Mouse (Mus musculus): ENCODE measurements around the gene Rhbdd1.

Gene Rhbdd1

GRCm38 (mm10) chr1:82432919-82433648 is 116.8 kb downstream of the Rhbdd1 start:
- peak; percentile 71 to 75 for DNase-seq (ENCODE audit: low spot score in 2 of 2)

- DNase-seq (ENCODE audit: low spot score in 2 of 2) = no peak
These were observed 117.4 kb downstream of the Rhbdd1 start for GRCm38 (mm10) chr1:82433649-82434005.

- no peak for DNase-seq (ENCODE audit: low spot score in 2 of 2)
These were observed 121.0 kb downstream of the Rhbdd1 start for GRCm38 (mm10) chr1:82437273-82437672.

- DNase-seq (ENCODE audit: low spot score in 2 of 2) = no peak
These were observed 123.9 kb downstream of the Rhbdd1 start for GRCm38 (mm10) chr1:82440123-82440522.

GRCm38 (mm10) chr1:82443517-82443916 is 127.3 kb downstream of the Rhbdd1 start:
- DNase-seq (ENCODE audit: low spot score in 2 of 2) = no peak

- DNase-seq (ENCODE audit: low spot score in 2 of 2) = no peak
These were observed 129.8 kb downstream of the Rhbdd1 start for GRCm38 (mm10) chr1:82446049-82446448.

- DNase-seq (ENCODE audit: low spot score in 2 of 2) = no peak
These were observed 133.6 kb downstream of the Rhbdd1 start for GRCm38 (mm10) chr1:82449851-82450250.

- DNase-seq (ENCODE audit: low spot score in 2 of 2) = no peak
These were observed 135.8 kb downstream of the Rhbdd1 start for GRCm38 (mm10) chr1:82451927-82452651.

GRCm38 (mm10) chr1:82454031-82454430 is 137.8 kb downstream of the Rhbdd1 start:
- DNase-seq (ENCODE audit: low spot score in 2 of 2) = no peak

- DNase-seq (ENCODE audit: low spot score in 2 of 2) = no peak
These were observed 143.1 kb downstream of the Rhbdd1 start for GRCm38 (mm10) chr1:82459350-82459749.

- DNase-seq (ENCODE audit: low spot score in 2 of 2) = no peak
These were observed 143.7 kb downstream of the Rhbdd1 start for GRCm38 (mm10) chr1:82459926-82460325.

- DNase-seq (ENCODE audit: low spot score in 2 of 2) = no peak
These were observed 144.8 kb downstream of the Rhbdd1 start for GRCm38 (mm10) chr1:82461041-82461440.

GRCm38 (mm10) chr1:82465321-82465853 is 149.1 kb downstream of the Rhbdd1 start:
- DNase-seq (ENCODE audit: low spot score in 2 of 2) = no peak

GRCm38 (mm10) chr1:82468872-82469271 is 152.6 kb downstream of the Rhbdd1 start:
- DNase-seq (ENCODE audit: low spot score in 2 of 2) = no peak

GRCm38 (mm10) chr1:82470516-82471225 is 154.4 kb downstream of the Rhbdd1 start:
- no peak for DNase-seq (ENCODE audit: low spot score in 2 of 2)

GRCm38 (mm10) chr1:82473467-82473866 is 157.2 kb downstream of the Rhbdd1 start:
- no peak for DNase-seq (ENCODE audit: low spot score in 2 of 2)

- DNase-seq (ENCODE audit: low spot score in 2 of 2) = no peak
These were observed 158.3 kb downstream of the Rhbdd1 start for GRCm38 (mm10) chr1:82474461-82474961.

- no peak for DNase-seq (ENCODE audit: low spot score in 2 of 2)
These were observed 159.0 kb downstream of the Rhbdd1 start for GRCm38 (mm10) chr1:82475254-82475653.

GRCm38 (mm10) chr1:82475821-82476220 is 159.6 kb downstream of the Rhbdd1 start:
- no peak for DNase-seq (ENCODE audit: low spot score in 2 of 2)

GRCm38 (mm10) chr1:82476256-82476655 is 160.0 kb downstream of the Rhbdd1 start:
- DNase-seq (ENCODE audit: low spot score in 2 of 2) = no peak

GRCm38 (mm10) chr1:82476746-82477145 is 160.5 kb downstream of the Rhbdd1 start:
- no peak for DNase-seq (ENCODE audit: low spot score in 2 of 2)
